Mouse (Mus musculus) megakaryocyte, embryonic 14.5 days (primary cell): ENCODE measurements around the gene Ncoa1. TPM values are rescaled to one million over a fixed set of nuclear protein-coding genes. Genes with fewer than 3 reads are reported as not detected.

Experiments
- H3K27me3 ChIP-seq: replicated peaks from 2 replicates; pipeline ENCODE3; 2012; ENCODE audit warnings: inconsistent platforms
- H3K36me3 ChIP-seq: replicated peaks from 2 replicates; pipeline ENCODE3; 2012; ENCODE audit warnings: low read length, inconsistent platforms, mixed read lengths
- H3K4me1 ChIP-seq: 2 replicates; pipeline ENCODE4 v1.6.1; 2012; ENCODE audit warnings: inconsistent platforms
- H3K4me3 ChIP-seq: replicated peaks from 2 replicates; pipeline ENCODE3; 2012; ENCODE audit warnings: moderate library complexity, mild to moderate bottlenecking, inconsistent platforms
- H3K9me3 ChIP-seq: 2 replicates; pipeline ENCODE4 v1.6.1; 2012; ENCODE audit warnings: inconsistent platforms
- FLI1 ChIP-seq: IDR thresholded peaks from 2 replicates; pipeline ENCODE4 v1.6.1; 2012; ENCODE audit warnings: low read length, inconsistent platforms, mixed read lengths
- GATA1 ChIP-seq: IDR thresholded peaks from 3 replicates; pipeline ENCODE4 v1.6.1; 2012; ENCODE audit warnings: mixed read lengths, low read length, inconsistent platforms, borderline replicate concordance
- polyA plus RNA-seq: library from polyadenylated mRNA; stranded (reverse); fragments of >175 nt; gene quantifications from 2 replicates; pipeline ENCODE4 v1.2.3, GENCODE M21; 2012; ENCODE audit warnings: low replicate concordance; ENCODE audit not compliant: insufficient read depth

The Ncoa1 gene
- polyA plus RNA-seq, 1 experiment = 13.0 TPM

DNA sequence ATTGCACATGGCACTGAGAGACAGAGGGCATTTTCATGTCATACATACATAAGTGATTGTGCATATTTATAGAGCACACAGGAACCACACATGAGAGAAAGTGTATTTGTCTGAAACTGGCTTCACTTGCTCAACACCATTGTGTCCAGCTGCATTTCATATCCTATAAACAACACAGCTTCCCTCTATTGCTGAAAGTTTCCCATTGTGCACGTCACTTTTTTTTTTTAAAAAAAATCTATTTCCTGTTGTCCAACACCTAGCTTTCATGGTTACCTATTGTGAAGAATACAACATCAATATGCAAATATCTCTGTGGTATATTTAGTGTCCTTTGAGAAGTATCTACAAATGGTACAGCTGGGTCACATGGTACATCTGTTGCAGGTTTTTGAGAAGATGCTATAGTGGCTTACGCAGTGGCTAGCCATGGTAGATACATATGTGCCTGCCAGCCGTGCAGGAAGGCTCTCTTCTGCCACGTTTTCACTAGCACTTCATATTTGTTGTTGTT lies 28.8 kb downstream of the Ncoa1 start:
- Histone ChIP-seq H3K4me1 (peaks cover 23% of the 10 kb centered on the region), H3K9me3 (no peaks in the 10 kb centered on the region), H3K27me3 (no peaks in the 10 kb centered on the region), H3K36me3 (no peaks in the 10 kb centered on the region), H3K4me3 (no peak overlapping the region)
- no peak for TF ChIP-seq GATA1
- no peak for TF ChIP-seq FLI1

DNA sequence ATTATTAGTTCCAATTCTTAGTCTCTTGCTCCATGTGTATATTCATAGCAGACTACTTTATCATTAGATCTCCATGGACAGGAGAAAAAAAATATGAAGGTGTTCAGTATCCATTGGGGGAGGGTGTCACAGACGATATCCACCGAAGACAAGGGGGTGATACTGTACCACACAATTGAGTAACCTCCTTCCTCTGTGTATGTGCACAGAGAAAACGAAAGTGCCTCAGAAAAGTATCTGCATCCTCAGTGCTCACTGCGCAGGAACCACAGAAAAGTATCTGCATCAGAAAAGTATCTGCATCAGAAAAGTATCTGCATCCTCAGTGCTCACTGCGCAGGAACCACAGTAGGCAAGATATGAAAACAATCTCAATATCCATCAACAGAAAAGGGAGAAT lies 32.0 kb downstream of the Ncoa1 start:
- no peak overlapping the region for H3K4me3 ChIP-seq
- no peaks in the 10 kb centered on the region for H3K9me3 ChIP-seq
- TF ChIP-seq GATA1 (no peak), FLI1 (no peak)
- H3K27me3 ChIP-seq = no peaks in the 10 kb centered on the region
- peaks cover 13% of the 10 kb centered on the region for H3K4me1 ChIP-seq
- no peaks in the 10 kb centered on the region for H3K36me3 ChIP-seq

DNA sequence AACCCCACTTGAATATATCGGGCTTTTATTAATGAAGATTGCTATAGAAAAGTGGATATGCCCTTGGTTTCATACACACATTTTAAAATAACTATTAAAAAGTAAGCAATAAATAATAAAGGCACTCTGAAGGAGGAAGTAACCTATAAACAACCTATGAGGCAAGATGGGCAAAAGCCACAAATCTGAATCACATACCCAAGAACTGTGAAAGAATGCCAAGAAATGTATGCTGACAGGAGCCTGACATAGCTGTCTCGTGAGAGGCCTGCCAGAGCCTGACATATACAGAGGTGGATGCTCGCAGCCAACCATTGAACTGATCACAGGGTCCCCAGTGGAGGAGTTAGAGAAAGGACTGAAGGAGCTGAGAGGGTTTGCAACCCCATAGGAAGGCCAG lies 35.5 kb downstream of the Ncoa1 start:
- Histone ChIP-seq H3K27me3 (no peaks in the 10 kb centered on the region), H3K36me3 (no peaks in the 10 kb centered on the region), H3K4me3 (no peak overlapping the region), H3K9me3 (no peaks in the 10 kb centered on the region), H3K4me1 (peaks cover 10% of the 10 kb centered on the region)
- TF ChIP-seq GATA1 (no peak), FLI1 (no peak)

DNA sequence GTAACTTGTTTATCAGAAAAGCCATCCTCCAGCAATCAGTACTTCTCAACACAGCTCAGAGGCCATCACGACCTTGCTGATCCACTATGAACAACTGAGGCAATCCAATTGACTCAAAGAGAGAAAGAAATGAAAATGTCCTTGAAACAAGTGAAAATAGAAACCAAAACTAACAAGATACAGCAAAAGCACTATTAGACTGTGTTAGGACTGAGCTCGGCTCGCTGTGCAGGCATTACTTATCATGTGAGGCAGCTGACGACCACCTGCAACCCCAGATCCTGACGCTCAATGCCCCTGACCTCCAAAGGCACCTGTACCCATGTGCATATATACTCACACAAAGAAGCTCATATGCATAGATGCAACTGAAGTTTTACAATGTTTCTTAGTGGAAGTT lies 40.8 kb downstream of the Ncoa1 start:
- Histone ChIP-seq H3K9me3 (no peaks in the 10 kb centered on the region), H3K4me3 (peak overlapping the region; percentile 42), H3K4me1 (peaks cover 18% of the 10 kb centered on the region), H3K36me3 (peaks cover 10% of the 10 kb centered on the region), H3K27me3 (no peaks in the 10 kb centered on the region)
- TF ChIP-seq GATA1 = no peak

DNA sequence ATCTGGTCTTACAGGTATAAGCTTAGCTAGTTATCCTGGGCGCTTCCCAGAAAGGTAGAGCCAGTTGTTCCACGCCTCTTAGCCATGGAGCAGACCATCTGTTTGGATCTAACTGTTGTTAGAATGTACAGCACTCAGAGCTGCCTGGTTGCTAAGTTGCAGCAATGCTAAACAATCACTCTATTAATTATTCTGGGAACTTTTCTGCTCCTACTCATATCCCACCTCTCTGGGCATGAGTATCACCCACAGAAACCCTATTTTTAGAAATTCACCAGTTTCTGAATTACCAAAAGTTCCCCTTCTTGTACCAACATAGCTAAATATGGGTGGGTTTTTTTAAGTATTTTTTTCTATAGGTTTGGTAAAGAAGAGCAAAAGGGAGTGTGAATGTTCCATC lies 43.4 kb downstream of the Ncoa1 start:
- H3K4me1 ChIP-seq = peaks cover 25% of the 10 kb centered on the region
- 0 out of 2 replicates have a peak, but pooled peaks cover under 1% of the 10 kb centered on the region for H3K9me3 ChIP-seq
- H3K27me3 ChIP-seq = no peaks in the 10 kb centered on the region
- TF ChIP-seq GATA1 = no peak
- no peak for TF ChIP-seq FLI1
- H3K4me3 ChIP-seq = no peak overlapping the region
- H3K36me3 ChIP-seq = peaks cover 10% of the 10 kb centered on the region

DNA sequence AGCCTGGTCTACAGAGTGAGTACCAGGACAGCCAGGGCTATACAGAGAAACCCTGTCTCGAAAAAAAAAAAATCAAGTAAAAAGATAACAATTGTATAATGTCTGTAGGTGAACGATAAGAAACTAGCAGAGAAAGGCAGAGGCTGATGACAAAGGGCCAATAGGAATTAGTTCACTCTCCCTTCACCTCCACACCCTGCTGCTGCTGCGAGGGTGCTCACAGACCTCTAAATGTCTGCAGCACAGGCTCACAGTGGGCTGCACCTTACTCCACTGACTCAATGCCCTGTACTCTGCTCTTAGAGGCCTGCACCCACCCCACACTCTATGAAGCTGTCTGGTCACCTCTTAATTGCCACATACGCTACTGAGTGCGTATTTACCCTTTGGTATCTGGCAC lies 45.0 kb downstream of the Ncoa1 start:
- Histone ChIP-seq H3K4me3 (peak overlapping the region; percentile 23), H3K9me3 (0 out of 2 replicates have a peak, but pooled peaks cover 5% of the 10 kb centered on the region), H3K4me1 (peaks cover 25% of the 10 kb centered on the region), H3K27me3 (no peaks in the 10 kb centered on the region), H3K36me3 (peaks cover 10% of the 10 kb centered on the region)
- TF ChIP-seq GATA1 (no peak), FLI1 (no peak)

- no peak for TF ChIP-seq FLI1
- no peak for TF ChIP-seq GATA1
- H3K4me1 ChIP-seq = peaks cover 23% of the 10 kb centered on the region
- 0 out of 2 replicates have a peak, but pooled peaks cover 5% of the 10 kb centered on the region for H3K9me3 ChIP-seq
- H3K36me3 ChIP-seq = peaks cover 10% of the 10 kb centered on the region
- no peaks in the 10 kb centered on the region for H3K27me3 ChIP-seq
- H3K4me3 ChIP-seq = peak overlapping the region; percentile 81
Observed at GRCm38 (mm10) chr12:4430061-4430825, 46.7 kb downstream of the Ncoa1 start.

DNA sequence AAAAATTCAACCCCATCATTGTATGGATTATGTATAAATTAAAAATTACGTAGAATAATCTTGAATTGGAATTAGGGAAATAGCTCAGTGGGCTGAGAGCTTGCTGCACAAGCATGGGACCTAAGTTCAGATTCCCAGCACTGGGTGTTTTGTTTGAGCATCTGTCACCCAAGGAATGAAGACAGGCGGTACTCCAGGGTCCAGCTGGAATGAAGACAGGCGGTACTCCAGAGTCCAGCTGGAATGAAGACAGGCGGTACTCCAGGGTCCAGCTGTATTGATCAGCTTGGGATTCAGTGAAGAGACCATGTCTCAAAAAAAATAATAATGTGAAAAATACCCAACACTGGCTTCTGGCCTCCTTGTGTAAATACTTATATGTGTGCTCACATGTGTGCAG lies 58.2 kb downstream of the Ncoa1 start:
- H3K4me1 ChIP-seq = peaks cover 22% of the 10 kb centered on the region
- TF ChIP-seq FLI1 (no peak), GATA1 (no peak)
- H3K27me3 ChIP-seq = no peaks in the 10 kb centered on the region
- H3K36me3 ChIP-seq = peaks cover 28% of the 10 kb centered on the region
- H3K4me3 ChIP-seq = no peak overlapping the region
- no peaks in the 10 kb centered on the region for H3K9me3 ChIP-seq

- H3K4me1 ChIP-seq = peaks cover 21% of the 10 kb centered on the region
- peaks cover 28% of the 10 kb centered on the region for H3K36me3 ChIP-seq
- H3K4me3 ChIP-seq = no peak overlapping the region
- H3K9me3 ChIP-seq = no peaks in the 10 kb centered on the region
- no peaks in the 10 kb centered on the region for H3K27me3 ChIP-seq
- no peak for TF ChIP-seq FLI1
- TF ChIP-seq GATA1 = no peak
Observed at GRCm38 (mm10) chr12:4417626-4418263, 59.2 kb downstream of the Ncoa1 start.

DNA sequence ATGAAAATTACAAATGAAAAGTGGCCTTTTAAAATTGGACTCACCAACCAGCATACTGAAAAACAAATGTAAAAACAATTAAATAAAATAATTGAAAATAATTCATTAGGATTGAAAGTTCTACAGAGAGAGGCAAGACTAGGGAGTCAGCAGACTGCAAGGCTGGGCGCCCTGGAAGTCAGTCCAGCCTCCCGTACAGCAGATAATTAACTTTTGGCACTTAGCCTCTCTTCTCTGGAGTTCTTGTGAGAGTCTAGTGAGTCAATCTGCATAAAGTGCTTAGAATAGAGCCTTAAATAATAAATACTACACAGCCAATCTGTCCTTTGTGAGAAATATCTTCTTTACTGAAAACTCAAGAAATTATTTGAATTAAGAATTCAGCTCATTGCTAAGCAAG lies 69.9 kb downstream of the Ncoa1 start:
- H3K9me3 ChIP-seq = no peaks in the 10 kb centered on the region
- no peaks in the 10 kb centered on the region for H3K27me3 ChIP-seq
- H3K36me3 ChIP-seq = no peaks in the 10 kb centered on the region
- peaks cover 8% of the 10 kb centered on the region for H3K4me1 ChIP-seq
- no peak for TF ChIP-seq GATA1
- H3K4me3 ChIP-seq = no peak overlapping the region
